Mouse (Mus musculus) fat pad, adult 2 months (tissue): Measurements from ENCODE around the gene Gm15091.
"Not testable (repeated sequence)": the region's sequence is repeated elsewhere in the genome, so short reads cannot be mapped to it uniquely, and the experiment has no call there.

Experiments
- DNase-seq: peaks from one replicate; pipeline ENCODE4 v3.0.0-alpha.2; 2011; ENCODE audit warnings: low read depth, low spot score; ENCODE audit errors: extremely low read depth

Gene Gm15091

DNA sequence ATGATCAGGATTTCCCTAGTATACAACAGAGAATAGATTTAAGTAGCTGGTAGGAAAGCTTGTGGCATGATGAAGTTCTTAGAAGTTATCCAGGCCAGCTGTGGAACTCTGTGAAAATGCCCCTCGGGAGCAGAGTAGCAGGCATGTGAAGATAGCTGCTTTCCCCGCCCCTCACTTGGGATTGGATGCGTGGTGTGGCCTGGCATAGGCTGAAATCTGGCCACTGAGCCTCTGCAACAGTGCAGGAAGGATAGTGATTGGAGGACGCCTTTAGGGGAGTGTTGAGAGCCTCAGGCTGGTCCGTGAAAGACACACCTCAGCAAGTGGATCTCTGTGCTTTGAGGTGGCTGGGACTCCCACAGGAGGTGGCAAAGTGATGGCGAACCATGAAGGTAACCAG, at the start of gene Gm15091:
Gene Gm15091 (plus strand): TSS at position 301 of the 400 bp plus-strand sequence.
- not testable (repeated sequence) for DNase-seq
